ENCODE assay signal across 17 mouse cellular contexts in the genomic region with DNA sequence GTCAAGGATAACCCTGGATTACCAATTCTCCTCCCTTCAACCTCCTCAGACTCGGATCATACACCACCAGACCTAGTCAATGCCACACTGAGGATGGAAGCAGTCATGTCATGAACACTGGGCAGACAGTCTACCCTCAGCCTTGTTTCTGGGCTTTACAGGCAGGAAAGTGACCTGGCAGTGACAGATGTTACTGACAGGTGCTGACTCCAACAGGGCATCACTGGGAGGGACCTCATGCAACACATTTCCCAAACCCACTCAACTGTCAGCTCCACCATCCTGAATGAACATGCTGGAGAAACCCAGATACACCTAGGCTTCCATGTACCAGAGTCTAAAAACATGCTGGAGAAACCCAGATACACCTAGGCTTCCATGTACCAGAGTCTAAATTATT.
"Had no signal": no experiment of that assay in that cellular context is flagged by ENCODE, and none has a peak within 500 bp of the region (broad histone marks: within the 10 kb centered on the region; RNA-seq: fewer than 3 reads in every experiment).

No protein-coding gene starts in this region.

- H3K27me3 ChIP-seq: limb, embryonic 12.5 days; liver, embryonic 13.5 days; lung, embryonic 15.5 days; neural tube, embryonic 13.5 days; stomach, embryonic 15.5 days had no signal

- H3K4me2 ChIP-seq: limb, embryonic 12.5 days; lung, embryonic 15.5 days; neural tube, embryonic 13.5 days; stomach, embryonic 15.5 days had no signal

- H3K4me3 ChIP-seq: layer of hippocampus, adult 2 months; limb, embryonic 12.5 days; liver, embryonic 13.5 days; lung, embryonic 15.5 days; neural tube, embryonic 13.5 days; stomach, embryonic 15.5 days had no signal

- H3K9me3 ChIP-seq: limb, embryonic 12.5 days; liver, embryonic 13.5 days; lung, embryonic 15.5 days; neural tube, embryonic 13.5 days; stomach, embryonic 15.5 days had no signal

- H3K9ac ChIP-seq: limb, embryonic 12.5 days; liver, embryonic 13.5 days; liver, postnatal 0 days; lung, embryonic 15.5 days; neural tube, embryonic 13.5 days; stomach, embryonic 15.5 days had no signal

- DNase-seq: kidney, adult 18-20 months; kidney, postnatal 10 days; kidney, postnatal 4 days; lung, postnatal 14 days; retina, postnatal 1 day; right cerebral cortex, postnatal 4 days; spleen, adult 18-20 months; thymus, adult 18-20 months; thymus, postnatal 14 days had no signal

- H3K36me3 ChIP-seq: limb, embryonic 12.5 days; liver, embryonic 13.5 days; lung, embryonic 15.5 days; neural tube, embryonic 13.5 days; stomach, embryonic 15.5 days had no signal

- H3K27ac ChIP-seq: limb, embryonic 12.5 days; liver, embryonic 13.5 days; lung, embryonic 15.5 days; macrophage had no signal
